Mouse (Mus musculus): Measurements from ENCODE around the gene Plxnb3. TPM values are rescaled to one million over a fixed set of nuclear protein-coding genes. Genes with fewer than 3 reads are reported as not detected.

Plxnb3 gene
- polyA plus RNA-seq (2015; fragmentation: Nextera tagmentation; extraction: Ambion mirVana): 0.19 and 0.22 TPM in 2 replicates

DNA sequence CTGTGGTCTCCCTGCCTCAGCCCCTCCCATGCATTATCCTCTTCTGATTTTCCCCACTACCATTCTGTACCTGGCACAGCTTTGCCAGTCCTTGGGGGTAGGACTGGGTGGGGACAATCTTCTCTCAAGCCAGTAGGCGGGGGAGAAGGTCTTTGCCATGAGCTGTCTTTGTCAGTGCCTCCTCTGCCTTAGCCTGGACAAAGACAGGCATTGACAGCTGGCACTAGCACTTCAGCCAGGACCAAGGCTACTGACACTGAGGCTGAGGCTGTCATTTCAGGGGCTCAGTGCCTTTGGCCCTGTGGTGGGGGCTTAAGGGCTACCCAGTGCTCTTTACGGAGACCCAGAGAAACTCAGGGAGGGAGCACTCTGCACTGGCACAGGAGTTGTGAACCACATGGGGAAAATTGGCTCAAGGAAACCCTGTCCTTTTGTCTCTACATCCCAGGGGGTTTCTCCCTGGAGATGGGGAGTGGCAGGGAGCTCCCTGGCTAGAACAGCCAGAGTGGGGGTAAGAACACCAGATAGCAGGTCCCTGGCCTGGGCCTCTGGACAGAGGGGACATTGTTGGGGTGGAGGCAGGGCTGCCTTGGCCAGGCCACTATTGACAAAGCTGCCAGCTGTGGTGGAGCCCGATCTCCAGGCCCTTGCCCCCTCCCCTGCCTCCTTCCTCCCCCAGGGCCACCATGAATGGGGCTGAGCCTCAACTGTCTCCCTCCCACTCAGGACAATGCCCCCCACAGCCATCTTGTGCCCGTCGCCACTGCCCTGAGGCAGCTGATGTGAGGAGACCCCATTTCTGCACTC is at the start of gene Plxnb3:
Gene Plxnb3 (plus strand): TSS at position 757 of the 807 bp plus-strand sequence.
- Histone ChIP-seq H3K4me2 (ENCODE audit: low read length) (no peak within 1 kb of the TSS), H3K4me1 (replicated peaks; ENCODE audit: control insufficient read depth, insufficient read depth, low read length) (no peaks in the 10 kb centered on the region), H3K9ac (replicated peaks; ENCODE audit: low read depth, low read length) (no peak within 1 kb of the TSS), H3K27me3 (replicated peaks; ENCODE audit: control insufficient read depth, insufficient read depth, low read length) (no peaks in the 10 kb centered on the region), H3K9me3 (ENCODE audit: control insufficient read depth, low read length) (no peaks in the 10 kb centered on the region), H3K36me3 (ENCODE audit: control insufficient read depth, insufficient read depth) (no peaks in the 10 kb centered on the region), H3K27ac (ENCODE audit: low read length) (no peak within 1 kb of the TSS), H3K4me3 (replicated peaks; ENCODE audit: low read length) (no peak within 1 kb of the TSS)
- no peak for ATAC-seq
- WGBS: 64% methylated on average over 4 of the region's 5 CpGs

- Histone ChIP-seq H3K4me2 (ENCODE audit: low read length) (peak overlapping the region; percentile 53), H3K9me3 (ENCODE audit: control insufficient read depth, low read length) (no peaks in the 10 kb centered on the region), H3K4me3 (replicated peaks; ENCODE audit: low read length) (peak overlapping the region; percentile 58), H3K27me3 (replicated peaks; ENCODE audit: control insufficient read depth, insufficient read depth, low read length) (no peaks in the 10 kb centered on the region), H3K27ac (ENCODE audit: low read length) (0 out of 2 replicates have a peak overlapping the region, but pooled peaks have one; percentile 23), H3K9ac (replicated peaks; ENCODE audit: low read depth, low read length) (peak overlapping the region; percentile 58), H3K4me1 (replicated peaks; ENCODE audit: control insufficient read depth, insufficient read depth, low read length) (peaks cover 27% of the 10 kb centered on the region), H3K36me3 (ENCODE audit: control insufficient read depth, insufficient read depth) (peaks cover 3% of the 10 kb centered on the region; the same call in 1 of the 2 replicates)
- 28% methylated on average over 21 of the region's 21 CpGs for WGBS
- no peak; the same call in 1 of the 2 replicates for ATAC-seq
These were observed 41.3 kb upstream of the Plxnb3 start for GRCm38 (mm10) chrX:73715476-73716108.

DNA sequence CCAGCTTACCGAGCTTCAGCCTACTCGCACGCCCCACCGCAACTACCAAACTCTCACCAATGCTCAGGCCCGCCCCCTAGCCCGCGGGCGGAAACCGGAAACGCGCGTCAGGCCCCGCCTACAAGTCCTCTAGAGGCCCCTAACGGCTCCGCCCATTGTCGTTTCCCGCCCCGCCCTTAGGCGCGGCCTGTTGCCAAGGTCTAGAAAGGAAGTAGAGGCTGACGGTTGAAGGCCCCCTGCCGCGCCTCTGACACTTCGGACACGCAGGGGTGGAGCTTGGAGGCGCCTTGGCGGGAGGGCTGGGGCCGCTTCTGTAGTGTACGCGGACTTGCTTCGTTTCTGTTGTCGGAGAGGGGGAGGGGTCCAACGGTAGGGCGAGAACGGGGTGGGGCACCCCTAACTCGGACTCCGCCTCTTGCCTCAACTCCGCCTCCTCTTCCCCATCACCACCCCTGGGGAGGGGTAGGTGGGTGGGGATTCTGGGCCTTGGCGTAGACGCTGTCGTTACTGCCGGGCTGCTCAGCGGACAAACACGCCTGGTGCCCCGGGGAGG is 40.7 kb upstream of the Plxnb3 start, which contains the start of the genes Bcap31 and Abcd1:
Gene Bcap31 (minus strand): TSS at position 67 of the 553 bp plus-strand sequence.
Gene Abcd1 (plus strand): TSS at position 489 of the 553 bp plus-strand sequence.
- WGBS: 22% methylated on average over 45 of the region's 45 CpGs
- H3K36me3 ChIP-seq (ENCODE audit: control insufficient read depth, insufficient read depth): no peaks in the 10 kb centered on the region
- H3K27me3 ChIP-seq (replicated peaks; ENCODE audit: control insufficient read depth, insufficient read depth, low read length): no peaks in the 10 kb centered on the region
- H3K9me3 ChIP-seq (ENCODE audit: control insufficient read depth, low read length): no peaks in the 10 kb centered on the region
- H3K4me2 ChIP-seq (ENCODE audit: low read length): peak within 1 kb of the TSS; percentile 53
- peak within 1 kb of the TSS; percentile 58 for H3K9ac ChIP-seq (replicated peaks; ENCODE audit: low read depth, low read length)
- H3K4me1 ChIP-seq (replicated peaks; ENCODE audit: control insufficient read depth, insufficient read depth, low read length): peaks cover 27% of the 10 kb centered on the region
- peak within 1 kb of the TSS; percentile 58 for H3K4me3 ChIP-seq (replicated peaks; ENCODE audit: low read length)
- peak within 1 kb of the TSS; percentile 76 for H3K27ac ChIP-seq (ENCODE audit: low read length)
- peak; percentile 92 for ATAC-seq

GRCm38 (mm10) chrX:73716709-73717545 is 40.0 kb upstream of the Plxnb3 start:
- Histone ChIP-seq H3K9me3 (ENCODE audit: control insufficient read depth, low read length) (no peaks in the 10 kb centered on the region), H3K4me2 (ENCODE audit: low read length) (peak overlapping the region; percentile 53), H3K27ac (ENCODE audit: low read length) (peak overlapping the region; percentile 76), H3K27me3 (replicated peaks; ENCODE audit: control insufficient read depth, insufficient read depth, low read length) (no peaks in the 10 kb centered on the region), H3K9ac (replicated peaks; ENCODE audit: low read depth, low read length) (peak overlapping the region; percentile 58), H3K36me3 (ENCODE audit: control insufficient read depth, insufficient read depth) (no peaks in the 10 kb centered on the region), H3K4me3 (replicated peaks; ENCODE audit: low read length) (peak overlapping the region; percentile 58), H3K4me1 (replicated peaks; ENCODE audit: control insufficient read depth, insufficient read depth, low read length) (peaks cover 27% of the 10 kb centered on the region)
- 34% methylated on average over 30 of the region's 30 CpGs for WGBS
- no peak; the same call in 1 of the 2 replicates for ATAC-seq

DNA sequence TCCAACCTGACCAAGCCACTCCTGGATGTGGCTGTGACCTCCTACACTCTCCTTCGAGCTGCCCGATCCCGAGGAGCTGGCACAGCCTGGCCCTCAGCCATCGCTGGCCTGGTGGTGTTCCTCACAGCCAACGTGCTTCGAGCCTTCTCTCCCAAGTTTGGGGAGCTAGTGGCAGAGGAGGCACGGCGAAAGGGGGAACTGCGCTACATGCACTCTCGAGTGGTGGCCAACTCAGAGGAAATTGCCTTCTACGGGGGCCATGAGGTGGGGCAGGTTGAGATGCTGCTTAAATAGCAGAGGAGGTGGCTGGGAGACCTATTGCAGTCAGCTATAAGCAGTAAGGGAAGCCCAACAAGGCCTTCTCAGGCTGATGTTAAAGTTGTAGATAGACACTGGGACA is 39.2 kb upstream of the Plxnb3 start:
- Histone ChIP-seq H3K27ac (ENCODE audit: low read length) (no peak overlapping the region), H3K4me3 (replicated peaks; ENCODE audit: low read length) (no peak overlapping the region; the same call in 1 of the 2 replicates), H3K36me3 (ENCODE audit: control insufficient read depth, insufficient read depth) (no peaks in the 10 kb centered on the region), H3K27me3 (replicated peaks; ENCODE audit: control insufficient read depth, insufficient read depth, low read length) (no peaks in the 10 kb centered on the region), H3K9ac (replicated peaks; ENCODE audit: low read depth, low read length) (no peak overlapping the region), H3K4me1 (replicated peaks; ENCODE audit: control insufficient read depth, insufficient read depth, low read length) (peaks cover 27% of the 10 kb centered on the region), H3K9me3 (ENCODE audit: control insufficient read depth, low read length) (no peaks in the 10 kb centered on the region), H3K4me2 (ENCODE audit: low read length) (peak overlapping the region; percentile 53)
- WGBS: 63% methylated on average over 11 of the region's 11 CpGs
- no peak for ATAC-seq

DNA sequence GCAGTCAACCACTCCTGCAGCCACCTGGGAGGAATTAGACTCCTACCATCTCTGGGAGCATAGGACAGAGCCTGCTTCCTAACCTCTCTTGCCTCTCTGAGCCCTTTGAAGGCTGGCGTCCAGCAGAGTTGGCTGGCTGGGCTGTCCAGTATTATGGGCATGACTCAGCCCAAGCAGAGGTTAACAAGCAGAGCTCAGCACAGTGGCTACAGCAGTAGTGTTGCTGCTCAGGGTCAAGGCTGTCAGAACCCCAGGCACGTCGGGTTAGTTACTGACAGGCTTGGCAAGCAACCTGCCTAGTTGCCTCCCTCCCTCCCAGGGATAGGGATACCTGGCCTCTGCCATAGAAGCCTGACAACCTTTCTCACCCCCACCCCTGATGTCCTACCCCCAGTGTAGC is 38.6 kb upstream of the Plxnb3 start:
- H3K36me3 ChIP-seq (ENCODE audit: control insufficient read depth, insufficient read depth): no peaks in the 10 kb centered on the region
- H3K4me3 ChIP-seq (replicated peaks; ENCODE audit: low read length): no peak overlapping the region
- WGBS: 45% methylated on average over 3 of the region's 3 CpGs
- H3K4me1 ChIP-seq (replicated peaks; ENCODE audit: control insufficient read depth, insufficient read depth, low read length): peaks cover 27% of the 10 kb centered on the region
- H3K4me2 ChIP-seq (ENCODE audit: low read length): no peak overlapping the region
- no peaks in the 10 kb centered on the region for H3K9me3 ChIP-seq (ENCODE audit: control insufficient read depth, low read length)
- H3K27ac ChIP-seq (ENCODE audit: low read length): no peak overlapping the region
- ATAC-seq: no peak
- H3K27me3 ChIP-seq (replicated peaks; ENCODE audit: control insufficient read depth, insufficient read depth, low read length): no peaks in the 10 kb centered on the region
- H3K9ac ChIP-seq (replicated peaks; ENCODE audit: low read depth, low read length): no peak overlapping the region

GRCm38 (mm10) chrX:73718686-73719362 is 38.1 kb upstream of the Plxnb3 start:
- no peaks in the 10 kb centered on the region for H3K36me3 ChIP-seq (ENCODE audit: control insufficient read depth, insufficient read depth)
- H3K4me2 ChIP-seq (ENCODE audit: low read length): no peak overlapping the region; the same call in 1 of the 2 replicates
- 34% methylated on average over 5 of the region's 5 CpGs for WGBS
- ATAC-seq: no peak
- no peak overlapping the region for H3K27ac ChIP-seq (ENCODE audit: low read length)
- peaks cover 27% of the 10 kb centered on the region for H3K4me1 ChIP-seq (replicated peaks; ENCODE audit: control insufficient read depth, insufficient read depth, low read length)
- H3K9ac ChIP-seq (replicated peaks; ENCODE audit: low read depth, low read length): no peak overlapping the region
- H3K4me3 ChIP-seq (replicated peaks; ENCODE audit: low read length): no peak overlapping the region
- no peaks in the 10 kb centered on the region for H3K27me3 ChIP-seq (replicated peaks; ENCODE audit: control insufficient read depth, insufficient read depth, low read length)
- H3K9me3 ChIP-seq (ENCODE audit: control insufficient read depth, low read length): no peaks in the 10 kb centered on the region

- no peaks in the 10 kb centered on the region for H3K9me3 ChIP-seq (ENCODE audit: control insufficient read depth, low read length)
- no peak overlapping the region for H3K4me2 ChIP-seq (ENCODE audit: low read length)
- H3K4me1 ChIP-seq (replicated peaks; ENCODE audit: control insufficient read depth, insufficient read depth, low read length): no peaks in the 10 kb centered on the region
- WGBS: 47% methylated on average over 1 of the region's 1 CpGs
- H3K9ac ChIP-seq (replicated peaks; ENCODE audit: low read depth, low read length): no peak overlapping the region
- H3K36me3 ChIP-seq (ENCODE audit: control insufficient read depth, insufficient read depth): no peaks in the 10 kb centered on the region
- H3K4me3 ChIP-seq (replicated peaks; ENCODE audit: low read length): no peak overlapping the region
- H3K27me3 ChIP-seq (replicated peaks; ENCODE audit: control insufficient read depth, insufficient read depth, low read length): no peaks in the 10 kb centered on the region
- no peak overlapping the region for H3K27ac ChIP-seq (ENCODE audit: low read length)
- no peak for ATAC-seq
These were observed 26.0 kb upstream of the Plxnb3 start for GRCm38 (mm10) chrX:73730908-73731307.
